Mouse (Mus musculus) heart, embryonic 11.5 days (tissue): Measurements from ENCODE around the gene Fam102a. TPM values are rescaled to one million over a fixed set of nuclear protein-coding genes. Genes with fewer than 3 reads are reported as not detected.

Source experiments
- ATAC-seq: fragments of 200-750 bp; cut with Nextera tagmentation; replicated peaks from 2 replicates; pipeline ENCODE4 v1.8.0; 2017; ENCODE audit warnings: moderate library complexity; ENCODE audit not compliant: insufficient number of reproducible peaks, low FRiP score, low TSS enrichment
- H3K27ac ChIP-seq: fragments of 300-500 bp; sonication (generic); 2 replicates; pipeline ENCODE4 v1.5.1; 2014; ENCODE audit warnings: mild to moderate bottlenecking, low read depth, low read length
- H3K27me3 ChIP-seq: fragments of 300-500 bp; sonication (generic); 2 replicates; pipeline ENCODE4 v1.6.1; 2014; ENCODE audit warnings: mild to moderate bottlenecking, low read length, mixed read lengths; ENCODE audit not compliant: control insufficient read depth, insufficient read depth
- H3K36me3 ChIP-seq: fragments of 300-500 bp; sonication (generic); 2 replicates; pipeline ENCODE4 v1.6.1; 2014; ENCODE audit warnings: mild to moderate bottlenecking, low read length, moderate library complexity, mixed read lengths; ENCODE audit not compliant: control insufficient read depth, insufficient read depth
- H3K4me1 ChIP-seq: fragments of 300-500 bp; sonication (generic); 2 replicates; pipeline ENCODE4 v1.6.1; 2014; ENCODE audit warnings: low read length; ENCODE audit not compliant: control insufficient read depth, insufficient read depth
- H3K4me2 ChIP-seq: fragments of 300-500 bp; sonication (generic); 2 replicates; pipeline ENCODE4 v1.6.1; 2014; ENCODE audit warnings: mild to moderate bottlenecking, moderate library complexity
- H3K4me3 ChIP-seq: fragments of 300-500 bp; sonication (generic); 2 replicates; pipeline ENCODE4 v1.5.1; 2014; ENCODE audit warnings: low read depth, low read length
- H3K9ac ChIP-seq: fragments of 300-500 bp; sonication (generic); 2 replicates; pipeline ENCODE4 v1.6.1; 2014; ENCODE audit warnings: mild to moderate bottlenecking, low read depth, low read length, moderate library complexity
- H3K9me3 ChIP-seq: fragments of 300-500 bp; sonication (generic); replicated peaks from 2 replicates; pipeline ENCODE4 v1.6.1; 2016; ENCODE audit warnings: low read length; ENCODE audit not compliant: control insufficient read depth
- WGBS: fragments of 180-500 bp; shearing (Covaris S2); extraction: QIAGEN DNeasy Blood & Tissue Kit; methylation state at CpG from one replicate; pipeline ENCODE4 v1.1.7; 2014; ENCODE audit not compliant: insufficient replicate concordance; 5-methylcytosine and 5-hydroxymethylcytosine counted together
- polyA plus RNA-seq: library from polyadenylated mRNA; unstranded; fragments of >200 nt; fragmentation: Nextera tagmentation; extraction: Ambion mirVana; gene quantifications from 2 replicates; pipeline ENCODE4 v1.2.1, GENCODE M21; 2014

Gene Fam102a
- polyA plus RNA-seq, 1 experiment from 2014 or later, result 5.2 TPM

DNA sequence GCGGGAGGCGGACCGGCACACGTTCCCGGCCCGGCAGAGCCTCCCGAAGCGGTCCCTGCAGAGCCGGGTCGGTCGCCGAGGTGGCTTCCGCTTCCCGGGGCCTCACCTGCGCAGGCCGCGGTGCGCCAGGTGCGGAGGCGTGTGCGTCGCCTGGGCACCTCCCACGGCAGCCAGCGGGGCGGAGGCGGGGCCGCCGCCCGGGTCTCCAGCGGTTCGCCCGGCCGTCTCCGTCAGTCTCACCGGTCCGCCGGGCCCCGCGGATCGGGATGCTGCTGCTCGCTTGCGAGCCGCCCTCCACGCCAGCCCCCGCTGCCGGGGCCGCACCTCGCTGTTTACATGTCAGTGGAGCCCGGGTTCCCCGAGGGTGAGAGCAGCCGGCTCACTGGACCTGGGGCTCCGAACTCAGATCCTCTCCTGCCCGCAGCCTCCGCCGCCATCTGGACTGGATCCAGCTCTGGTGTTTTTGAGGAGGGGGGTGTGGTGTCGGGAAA is 414 bp downstream of the Fam102a start:
- H3K27ac ChIP-seq, result peak overlapping the region; percentile 89
- peak overlapping the region; percentile 83 for H3K4me2 ChIP-seq
- peak overlapping the region; percentile 80 for H3K4me3 ChIP-seq
- whole genome bisulfite sequencing, result under 1% methylated on average over 50 of the region's 56 CpGs
- peak overlapping the region; percentile 88 for H3K9ac ChIP-seq
- H3K9me3 ChIP-seq, result no peaks in the 10 kb centered on the region
- H3K4me1 ChIP-seq, result peaks cover 49% of the 10 kb centered on the region
- peak; percentile 48 for ATAC-seq
- no peaks in the 10 kb centered on the region for H3K36me3 ChIP-seq
- no peaks in the 10 kb centered on the region for H3K27me3 ChIP-seq

DNA sequence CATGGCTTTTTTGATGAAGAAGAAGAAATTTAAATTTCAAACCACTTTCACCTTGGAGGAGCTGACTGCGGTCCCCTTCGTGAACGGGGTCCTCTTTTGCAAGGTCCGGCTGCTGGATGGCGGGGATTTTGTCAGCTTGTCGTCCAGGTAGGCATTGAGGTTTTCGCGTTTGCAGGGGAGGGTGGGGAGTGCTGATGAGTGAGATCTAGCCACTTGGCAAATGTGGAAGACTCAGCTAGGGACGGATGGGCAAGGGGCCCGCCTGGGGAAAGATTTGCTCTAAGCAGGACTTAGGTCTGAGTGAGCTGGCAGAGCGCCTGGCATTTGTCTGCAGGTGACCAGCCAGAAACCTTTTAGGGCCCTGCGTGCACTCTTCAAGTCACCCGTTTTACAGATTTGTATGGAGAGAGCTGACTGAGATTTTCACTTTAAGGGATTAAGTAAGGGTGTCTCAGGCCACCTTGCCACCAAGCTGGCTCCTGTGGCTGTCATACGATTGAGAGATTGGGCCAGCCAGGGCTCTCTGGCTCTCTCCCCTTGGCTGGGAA is 1.0 kb downstream of the Fam102a start:
- Histone ChIP-seq H3K4me1 (peaks cover 49% of the 10 kb centered on the region), H3K36me3 (no peaks in the 10 kb centered on the region), H3K4me3 (peak overlapping the region; percentile 80), H3K4me2 (peak overlapping the region; percentile 83), H3K9me3 (no peaks in the 10 kb centered on the region), H3K27ac (peak overlapping the region; percentile 84; the same call in 1 of the 2 replicates), H3K9ac (peak overlapping the region; percentile 88), H3K27me3 (no peaks in the 10 kb centered on the region)
- ATAC-seq, result no peak
- 3% methylated on average over 14 of the region's 14 CpGs for WGBS

DNA sequence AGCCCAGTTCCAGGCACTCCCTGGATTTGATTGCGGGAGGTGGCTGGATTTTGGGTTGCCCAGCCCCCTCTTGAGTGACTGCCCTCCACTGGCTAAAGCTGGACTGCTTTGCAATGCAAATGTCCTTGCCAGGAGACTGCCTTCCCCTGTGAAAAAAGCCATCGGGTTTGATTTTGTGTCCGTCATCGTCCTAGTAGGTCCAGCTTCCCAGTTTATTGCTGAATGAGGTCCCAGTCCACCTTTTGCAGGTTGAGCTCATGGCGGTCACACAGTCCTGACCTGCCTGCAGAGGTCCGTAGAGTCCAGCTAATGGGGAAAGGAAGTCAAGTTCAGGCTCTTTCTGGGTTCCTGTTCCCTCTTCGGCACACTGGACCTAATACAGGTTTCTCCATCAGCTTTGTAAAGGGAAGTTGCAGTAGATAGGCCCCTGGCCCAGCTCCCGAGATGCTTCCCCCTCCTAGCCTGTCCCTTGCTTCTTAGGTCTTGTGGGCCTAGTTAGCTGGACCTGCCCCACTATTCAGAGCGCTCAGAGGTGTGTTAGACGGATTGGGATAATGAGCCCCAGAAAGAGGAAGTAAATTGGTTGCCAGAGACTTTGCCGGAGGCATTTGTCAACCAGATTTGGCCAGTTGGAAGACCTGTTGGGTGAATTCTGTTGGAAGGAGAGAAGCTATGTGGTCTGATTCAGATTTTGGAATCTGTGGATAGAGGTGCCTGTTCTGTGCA is 1.7 kb downstream of the Fam102a start:
- peak overlapping the region; percentile 84 for H3K27ac ChIP-seq
- H3K36me3 ChIP-seq, result no peaks in the 10 kb centered on the region
- WGBS, result 5% methylated on average over 11 of the region's 11 CpGs
- no peak for ATAC-seq
- H3K9ac ChIP-seq, result peak overlapping the region; percentile 88
- peak overlapping the region; percentile 80 for H3K4me3 ChIP-seq
- peaks cover 49% of the 10 kb centered on the region for H3K4me1 ChIP-seq
- H3K27me3 ChIP-seq, result no peaks in the 10 kb centered on the region
- peak overlapping the region; percentile 83 for H3K4me2 ChIP-seq
- no peaks in the 10 kb centered on the region for H3K9me3 ChIP-seq

GRCm38 (mm10) chr2:32537360-32537905 is 2.3 kb downstream of the Fam102a start:
- Histone ChIP-seq H3K27me3 (no peaks in the 10 kb centered on the region), H3K27ac (peak overlapping the region; percentile 84), H3K36me3 (no peaks in the 10 kb centered on the region), H3K4me1 (peaks cover 49% of the 10 kb centered on the region), H3K9ac (peak overlapping the region; percentile 88), H3K9me3 (no peaks in the 10 kb centered on the region), H3K4me3 (peak overlapping the region; percentile 80), H3K4me2 (peak overlapping the region; percentile 83)
- 7% methylated on average over 9 of the region's 9 CpGs for WGBS
- no peak for ATAC-seq

GRCm38 (mm10) chr2:32537941-32538340 is 2.8 kb downstream of the Fam102a start:
- H3K9me3 ChIP-seq, result no peaks in the 10 kb centered on the region
- H3K27me3 ChIP-seq, result no peaks in the 10 kb centered on the region
- H3K27ac ChIP-seq, result peak overlapping the region; percentile 84
- H3K4me2 ChIP-seq, result peak overlapping the region; percentile 83
- ATAC-seq, result no peak
- H3K4me1 ChIP-seq, result peaks cover 50% of the 10 kb centered on the region
- H3K4me3 ChIP-seq, result peak overlapping the region; percentile 80; the same call in 1 of the 2 replicates
- WGBS, result 74% methylated on average over 5 of the region's 5 CpGs
- H3K36me3 ChIP-seq, result no peaks in the 10 kb centered on the region
- H3K9ac ChIP-seq, result no peak overlapping the region; the same call in 1 of the 2 replicates

- Histone ChIP-seq H3K9me3 (no peaks in the 10 kb centered on the region), H3K27ac (no peak overlapping the region), H3K4me2 (no peak overlapping the region; the same call in 1 of the 2 replicates), H3K4me3 (no peak overlapping the region), H3K27me3 (no peaks in the 10 kb centered on the region), H3K4me1 (peaks cover 52% of the 10 kb centered on the region), H3K9ac (peak overlapping the region; percentile 3; the same call in 1 of the 2 replicates), H3K36me3 (no peaks in the 10 kb centered on the region)
- 81% methylated on average over 4 of the region's 4 CpGs for WGBS
- no peak for ATAC-seq
These were observed 3.3 kb downstream of the Fam102a start for GRCm38 (mm10) chr2:32538461-32538860.

GRCm38 (mm10) chr2:32539452-32539981 is 4.4 kb downstream of the Fam102a start:
- no peak overlapping the region for H3K4me3 ChIP-seq
- no peaks in the 10 kb centered on the region for H3K9me3 ChIP-seq
- peaks cover 45% of the 10 kb centered on the region for H3K4me1 ChIP-seq
- ATAC-seq, result no peak
- no peak overlapping the region for H3K9ac ChIP-seq
- H3K27ac ChIP-seq, result peak overlapping the region; percentile 15; the same call in 1 of the 2 replicates
- H3K36me3 ChIP-seq, result no peaks in the 10 kb centered on the region
- WGBS, result 72% methylated on average over 14 of the region's 14 CpGs
- H3K27me3 ChIP-seq, result no peaks in the 10 kb centered on the region
- H3K4me2 ChIP-seq, result no peak overlapping the region

GRCm38 (mm10) chr2:32541333-32541908 is 6.3 kb downstream of the Fam102a start:
- no peaks in the 10 kb centered on the region for H3K36me3 ChIP-seq
- H3K4me1 ChIP-seq, result peaks cover 39% of the 10 kb centered on the region
- H3K27me3 ChIP-seq, result no peaks in the 10 kb centered on the region
- no peak for ATAC-seq
- H3K9ac ChIP-seq, result no peak overlapping the region
- no peak overlapping the region for H3K4me2 ChIP-seq
- 88% methylated on average over 2 of the region's 2 CpGs for WGBS
- no peaks in the 10 kb centered on the region for H3K9me3 ChIP-seq
- H3K4me3 ChIP-seq, result no peak overlapping the region
- H3K27ac ChIP-seq, result no peak overlapping the region
